Mouse (Mus musculus) adrenal gland, adult 8-10 months (tissue): ENCODE measurements around the gene Hyal3. TPM values are rescaled to one million over a fixed set of nuclear protein-coding genes. Genes with fewer than 3 reads are reported as not detected.
"Not testable (repeated sequence)": the region's sequence is repeated elsewhere in the genome, so short reads cannot be mapped to it uniquely, and the experiment has no call there.

Source experiments
- DNase-seq: peaks from one replicate; pipeline ENCODE4 v3.0.0; 2022
- total RNA-seq, 4 experiments: library from RNA; stranded (reverse); gene quantifications; 2 replicates each; pipeline ENCODE4 v1.2.4; 2022

Gene Hyal3
- total RNA-seq, 4 experiments from 2014 or later: 1.5 to 2.3 (median 2.0) TPM

DNA sequence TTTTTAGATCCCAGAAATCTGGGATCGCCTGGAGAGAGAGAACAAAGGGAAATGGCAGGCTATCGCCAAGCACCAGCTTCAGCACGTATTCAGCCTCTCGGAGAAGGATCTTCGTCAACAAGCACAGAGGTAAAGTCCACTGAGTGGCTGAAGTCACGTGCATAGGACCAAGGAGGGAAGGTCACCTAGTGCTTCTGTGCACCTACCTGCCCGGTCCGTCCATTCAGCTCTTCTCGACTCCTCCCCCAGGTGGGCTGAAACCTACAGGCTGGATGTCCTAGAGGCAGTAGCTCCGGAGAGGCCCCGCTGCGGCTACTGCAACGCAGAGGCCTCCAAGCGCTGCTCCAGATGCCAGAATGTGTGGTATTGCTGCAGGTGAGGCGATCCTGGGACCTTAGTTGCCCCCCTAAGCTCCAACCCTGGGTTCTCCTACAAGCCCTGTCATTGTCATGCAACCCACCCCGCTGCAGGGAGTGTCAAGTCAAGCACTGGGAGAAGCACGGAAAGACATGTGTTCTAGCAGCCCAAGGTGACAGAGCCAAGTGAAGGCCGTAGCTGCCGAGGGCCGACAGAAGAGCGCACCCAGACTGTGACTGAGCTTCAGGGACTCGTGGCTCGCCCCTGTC is 30.0 kb upstream of the Hyal3 start:
- DNase-seq: peak; percentile 28

- DNase-seq: peak; percentile 26
These were observed 29.3 kb upstream of the Hyal3 start, which contains the start of gene Rassf1 for GRCm38 (mm10) chr9:107551117-107551889. TSS of gene Rassf1 (plus strand) at chr9:107551555.

DNA sequence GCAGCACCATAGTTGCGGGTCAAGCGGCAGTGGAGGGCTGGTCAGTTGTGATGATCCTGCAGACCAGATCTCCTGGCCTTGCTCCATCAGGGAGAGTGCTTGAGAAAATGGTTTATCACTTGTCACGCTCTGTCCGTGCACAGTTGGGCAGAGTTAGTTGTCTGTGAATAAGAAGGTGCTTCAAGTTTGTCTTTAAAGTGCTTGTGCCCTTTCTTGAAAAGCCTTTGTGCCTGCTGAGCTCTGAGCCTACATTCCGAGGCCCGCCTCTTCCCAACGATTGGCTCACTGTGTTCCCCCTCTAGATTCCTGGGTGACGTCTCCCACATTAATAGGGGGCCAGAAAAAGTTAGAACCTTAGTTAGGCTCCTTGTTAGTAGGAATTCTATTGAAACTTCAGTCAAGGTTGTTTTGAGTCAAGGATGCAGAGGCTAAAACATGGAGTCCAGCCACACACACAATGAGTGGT is 28.7 kb upstream of the Hyal3 start:
- DNase-seq: no peak

DNA sequence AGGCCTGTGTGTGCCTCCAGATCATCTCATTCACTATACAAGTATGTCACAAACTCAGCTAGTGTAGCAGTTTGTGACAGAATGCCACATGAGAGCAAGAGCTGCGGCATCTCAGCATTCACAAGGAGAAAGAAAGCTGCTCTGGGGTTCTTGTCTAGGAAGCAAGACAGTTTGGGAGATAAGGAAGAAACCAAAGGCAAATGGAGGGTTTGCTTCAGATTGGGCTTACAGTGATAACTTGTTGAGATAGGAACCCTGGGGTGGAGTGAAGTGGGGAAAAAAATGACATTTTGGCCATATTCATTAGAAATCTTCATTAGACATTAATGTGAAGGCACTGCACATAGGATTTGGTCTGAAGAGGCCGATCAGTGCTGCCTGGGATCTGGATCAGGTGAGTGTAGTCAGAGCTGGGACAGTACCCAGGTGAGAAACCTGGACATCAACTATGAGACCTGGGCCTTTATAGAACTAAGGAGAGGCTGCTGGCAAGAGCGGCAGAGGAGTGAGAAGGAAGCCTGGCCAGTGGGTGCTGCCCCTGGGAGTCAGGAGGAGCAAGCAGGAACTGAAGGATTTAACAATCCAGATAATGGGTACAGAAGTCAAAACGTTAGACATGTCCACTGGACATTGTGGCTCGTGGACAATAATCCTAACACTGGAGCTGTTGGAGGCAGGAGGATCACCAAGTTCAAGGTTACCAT is 27.8 kb upstream of the Hyal3 start:
- no peak for DNase-seq

- no peak for DNase-seq
These were observed 26.9 kb upstream of the Hyal3 start for GRCm38 (mm10) chr9:107553541-107554318.

DNA sequence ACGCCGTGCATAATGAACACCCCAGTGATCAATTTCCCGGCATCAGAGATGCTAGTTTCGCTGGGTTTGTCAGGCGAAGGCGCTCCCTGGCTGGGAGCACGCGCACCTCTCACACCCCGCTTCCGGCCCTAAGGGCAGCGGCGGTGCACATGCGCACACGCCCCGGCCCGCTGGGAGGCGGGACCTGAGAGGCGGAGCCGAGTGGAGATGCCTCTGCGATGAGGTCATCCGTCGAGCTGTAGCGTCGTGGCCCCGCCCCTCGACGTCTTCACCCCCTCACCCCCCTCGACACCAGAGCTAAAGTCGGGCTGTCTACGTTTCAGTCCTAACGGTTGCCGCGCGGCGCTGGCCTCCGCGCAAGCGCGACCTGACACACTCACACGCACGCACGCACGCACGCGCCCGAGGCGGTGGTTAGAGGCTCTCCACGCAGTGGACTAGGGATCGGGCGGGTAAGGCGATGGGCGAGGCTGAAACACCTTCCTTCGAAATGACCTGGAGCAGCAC is 26.2 kb upstream of the Hyal3 start:
- peak; percentile 94 for DNase-seq

DNA sequence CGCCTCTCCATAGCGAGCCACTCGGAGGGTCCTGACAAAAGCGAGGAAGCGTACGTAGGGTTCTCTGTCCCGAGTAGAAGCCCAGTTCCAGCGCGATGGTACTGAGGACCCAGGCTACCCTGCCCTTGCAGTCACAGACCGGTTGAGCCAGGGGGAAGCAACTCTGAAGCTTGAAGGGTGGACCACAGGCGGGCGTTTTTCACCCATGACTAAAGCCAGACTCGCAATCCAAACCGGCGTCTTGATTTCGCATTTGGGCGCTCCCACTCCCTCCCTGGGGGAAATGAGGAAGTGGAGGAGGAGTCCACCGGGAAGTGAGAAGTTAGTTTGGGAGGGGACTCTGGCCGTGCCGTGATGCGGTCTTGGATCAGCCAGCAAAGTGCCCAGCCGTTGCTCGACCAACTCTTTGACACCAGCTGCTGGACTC is 25.6 kb upstream of the Hyal3 start:
- no peak for DNase-seq

DNA sequence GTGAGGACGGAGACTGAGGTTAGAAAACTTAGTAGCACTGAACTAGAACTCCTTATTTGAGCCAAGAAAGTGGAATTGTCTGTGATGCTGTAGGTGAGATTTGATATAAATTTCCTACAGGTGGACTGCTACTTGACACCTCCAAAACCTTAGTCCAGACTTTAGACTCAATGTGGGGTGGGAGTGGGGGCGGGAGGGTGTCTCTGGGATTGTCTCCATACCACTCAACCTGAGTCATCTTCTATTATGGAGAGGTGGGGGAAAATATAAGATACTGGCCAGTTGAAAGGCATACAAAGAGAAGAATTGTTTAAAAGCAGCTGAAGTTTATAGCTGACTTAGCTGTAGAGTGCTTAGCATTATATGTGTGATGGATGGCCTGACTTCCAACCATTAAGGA is 24.9 kb upstream of the Hyal3 start:
- DNase-seq: no peak

DNA sequence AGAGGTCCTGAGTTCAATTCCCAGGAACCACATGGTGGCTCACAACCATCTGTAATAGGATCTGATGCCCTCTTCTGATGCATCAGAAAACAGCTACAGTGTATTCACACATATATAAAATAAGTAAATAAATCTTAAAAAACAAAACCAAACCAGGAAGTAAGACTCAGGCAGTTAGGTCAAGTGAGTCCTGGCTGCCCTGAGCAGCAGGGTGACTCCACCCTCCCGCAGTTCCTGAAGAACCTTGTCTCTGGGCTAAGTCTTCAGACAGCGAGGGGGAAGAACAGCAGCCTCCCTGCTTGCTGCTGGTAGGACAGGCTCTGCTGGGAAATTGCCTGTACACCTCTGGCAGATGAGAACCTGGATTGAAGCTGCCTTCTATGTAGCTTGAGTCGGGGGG is 24.3 kb upstream of the Hyal3 start:
- no peak for DNase-seq

GRCm38 (mm10) chr9:107563029-107563581 is 17.5 kb upstream of the Hyal3 start, which contains the start of gene Tusc2:
TSS of gene Tusc2 (plus strand) at chr9:107563255.
- DNase-seq: peak; percentile 95

- DNase-seq: not testable (repeated sequence)
These were observed 15.1 kb upstream of the Hyal3 start for GRCm38 (mm10) chr9:107565556-107565955.

DNA sequence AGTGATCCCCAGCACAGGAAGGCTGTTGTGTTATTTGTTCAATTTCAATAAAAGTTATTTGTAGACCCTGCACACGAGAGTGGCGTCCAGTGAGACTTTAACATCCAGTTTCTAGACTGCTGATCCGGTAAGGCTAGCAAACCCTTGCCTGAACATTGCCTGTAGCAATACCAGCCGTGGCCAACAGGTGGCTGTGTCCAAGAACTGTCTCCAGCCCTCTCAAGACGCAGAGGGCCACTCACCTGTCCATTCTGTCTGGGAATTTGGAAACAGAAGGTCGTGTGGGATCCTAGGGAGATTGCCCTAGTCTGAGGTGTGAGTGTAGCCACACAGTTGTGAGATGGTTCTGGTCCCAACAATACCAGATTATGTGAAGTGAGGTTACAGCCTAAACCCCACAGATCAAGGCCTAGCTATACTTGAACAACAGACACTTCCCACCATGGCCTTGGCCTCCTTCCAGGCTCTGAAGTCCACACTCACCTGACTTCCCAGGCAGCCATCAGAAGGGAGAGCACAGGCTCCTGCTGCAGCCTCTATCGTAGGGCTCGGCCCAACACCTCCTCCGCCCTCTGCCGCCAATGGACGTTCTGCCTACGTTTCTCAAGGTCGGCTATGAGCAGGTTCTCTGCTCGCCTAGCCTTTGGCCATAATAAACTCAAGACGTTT is 14.4 kb upstream of the Hyal3 start:
- no peak for DNase-seq

GRCm38 (mm10) chr9:107566855-107567254 is 13.8 kb upstream of the Hyal3 start:
- no peak for DNase-seq

- no peak for DNase-seq
These were observed 12.8 kb upstream of the Hyal3 start, which contains the start of gene Hyal2 for GRCm38 (mm10) chr9:107567702-107568319. TSS of gene Hyal2 (plus strand) at chr9:107567945.

GRCm38 (mm10) chr9:107568331-107569261 is 12.0 kb upstream of the Hyal3 start:
- peak; percentile 82 for DNase-seq

GRCm38 (mm10) chr9:107569270-107569669 is 11.3 kb upstream of the Hyal3 start:
- no peak for DNase-seq

DNA sequence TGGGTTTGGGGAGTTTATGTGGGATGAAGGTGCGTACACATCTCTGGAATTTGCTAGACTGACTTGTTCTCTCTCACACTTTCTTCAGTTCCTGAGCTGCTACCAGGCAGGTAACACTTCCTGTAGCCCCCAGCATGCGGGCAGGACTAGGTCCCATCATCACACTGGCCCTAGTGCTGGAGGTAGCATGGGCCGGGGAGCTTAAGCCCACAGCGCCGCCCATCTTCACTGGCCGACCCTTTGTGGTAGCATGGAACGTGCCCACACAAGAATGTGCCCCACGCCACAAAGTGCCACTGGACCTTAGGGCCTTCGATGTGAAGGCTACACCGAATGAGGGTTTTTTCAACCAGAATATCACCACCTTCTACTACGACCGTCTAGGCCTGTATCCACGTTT is 10.6 kb upstream of the Hyal3 start:
- no peak for DNase-seq

GRCm38 (mm10) chr9:107570845-107571244 is 9.8 kb upstream of the Hyal3 start:
- no peak for DNase-seq

GRCm38 (mm10) chr9:107571534-107572326 is 8.9 kb upstream of the Hyal3 start:
- DNase-seq: no peak
